Mouse (Mus musculus) mature B cell (primary cell): ENCODE results near the gene Ccl3.

ENCODE experiments used
- in situ Hi-C: fragments of 300-500 bp; cut with MboI; formaldehyde crosslinking; loops from 2 replicates; pipeline ENCODE4 v1.14.3; 2019

The Ccl3 gene

DNA sequence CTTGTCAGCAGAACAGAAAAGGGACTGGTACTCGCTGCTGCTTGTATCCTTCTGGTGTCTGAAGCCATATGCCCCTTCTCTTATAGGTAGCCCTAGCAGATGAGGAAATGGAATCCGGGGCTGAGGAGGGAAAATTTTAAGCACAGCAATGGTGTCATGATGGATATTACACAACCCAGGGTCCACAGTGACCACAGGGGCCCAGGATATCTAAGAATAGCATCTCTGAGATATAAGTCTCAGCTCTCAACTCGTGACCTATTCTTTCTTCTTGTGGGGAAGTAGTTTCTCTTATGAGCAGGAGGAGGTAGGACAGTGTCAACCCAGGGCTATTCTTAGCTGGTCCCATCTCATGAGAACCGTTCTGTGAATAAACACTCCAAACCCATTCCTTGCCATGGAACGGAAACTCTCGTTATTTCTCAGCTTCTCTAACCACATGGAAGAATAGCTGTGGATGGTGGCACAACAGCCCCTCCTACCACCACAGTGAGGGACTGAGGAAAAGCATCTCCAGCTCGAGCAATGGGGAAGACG, at the start of gene Ccl3:
Ccl3 (minus strand) TSS at position 51 of the 537 bp plus-strand sequence.
- in situ Hi-C loops = no loop called here

DNA sequence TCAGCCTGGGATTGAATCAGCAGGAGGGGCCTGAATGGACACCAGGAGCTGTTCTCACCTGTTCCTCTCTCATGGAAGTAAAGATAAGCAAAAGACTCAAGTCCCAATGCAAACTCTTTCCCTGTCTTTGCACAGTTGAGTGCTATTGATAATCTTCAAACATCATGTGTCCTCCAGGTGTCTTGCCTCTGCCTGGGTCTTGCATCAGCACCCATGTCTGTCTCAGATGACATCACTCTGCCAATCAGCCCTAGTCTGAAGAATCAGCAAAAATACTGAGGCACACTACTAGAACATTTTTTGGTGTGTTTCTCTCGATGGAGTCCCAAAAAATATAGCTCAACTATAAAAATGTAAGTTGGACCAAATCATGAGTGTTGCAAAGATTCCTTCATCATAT, 42.9 kb upstream of the Ccl3 start:
- in situ Hi-C loops = no loop called here

DNA sequence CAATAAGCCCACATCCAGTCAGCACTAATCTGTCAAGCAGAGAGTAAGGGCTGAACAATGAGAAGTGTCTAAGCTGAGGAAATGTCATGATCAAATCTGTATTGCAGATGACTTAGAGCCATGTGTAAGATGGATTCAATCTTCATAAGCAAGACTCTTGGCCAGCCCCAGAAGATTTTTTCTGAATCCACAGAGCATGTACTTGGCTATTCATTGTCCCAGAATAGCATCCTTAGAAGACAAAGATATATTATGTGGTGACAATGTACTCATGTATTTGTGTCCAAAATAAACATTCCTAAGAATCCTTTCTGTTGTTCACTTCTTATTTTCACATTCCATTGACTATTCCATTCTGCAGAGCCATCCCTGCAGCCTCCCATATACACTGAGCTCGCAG, 40.8 kb upstream of the Ccl3 start:
- in situ Hi-C loops = no loop called here

DNA sequence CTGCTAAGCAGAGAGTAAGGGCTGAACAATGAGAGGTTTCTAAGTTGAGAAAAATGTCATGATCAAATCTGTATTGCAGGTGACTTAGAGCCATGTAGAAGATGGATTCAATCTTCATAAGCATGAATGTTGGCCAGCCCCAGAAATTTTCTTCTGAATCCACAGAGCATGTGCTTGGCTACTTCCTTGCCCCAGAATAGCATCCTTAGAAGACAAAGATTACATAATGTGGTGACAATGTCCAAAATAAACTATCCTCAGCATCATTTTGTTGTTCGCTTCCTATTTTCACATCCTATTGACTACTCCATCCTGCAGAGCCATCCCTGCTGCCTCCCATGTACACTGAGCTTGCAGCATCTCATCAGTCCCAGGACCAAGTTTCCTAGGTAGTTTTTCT, 26.5 kb upstream of the Ccl3 start:
- in situ Hi-C loops = no loop called here

DNA sequence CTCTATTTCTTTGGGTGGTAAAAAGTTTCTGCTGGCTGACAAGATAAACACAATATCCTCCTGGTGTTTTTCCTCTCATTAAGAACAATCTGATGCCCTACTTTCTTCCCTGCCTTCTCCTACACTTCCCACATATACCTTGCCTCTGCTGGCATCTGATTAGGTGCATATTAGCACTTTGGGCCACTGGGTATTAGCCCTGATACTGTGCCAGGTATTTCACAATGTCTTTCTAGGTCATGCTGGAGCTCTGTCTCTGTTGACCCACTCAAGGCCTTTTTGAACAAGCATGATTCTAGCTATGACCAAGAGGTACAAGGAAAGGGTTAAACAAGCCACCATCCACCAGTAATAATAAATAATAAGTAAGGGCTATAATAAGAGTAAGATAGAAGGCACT, 22.6 kb upstream of the Ccl3 start:
- in situ Hi-C loops = no loop called here

DNA sequence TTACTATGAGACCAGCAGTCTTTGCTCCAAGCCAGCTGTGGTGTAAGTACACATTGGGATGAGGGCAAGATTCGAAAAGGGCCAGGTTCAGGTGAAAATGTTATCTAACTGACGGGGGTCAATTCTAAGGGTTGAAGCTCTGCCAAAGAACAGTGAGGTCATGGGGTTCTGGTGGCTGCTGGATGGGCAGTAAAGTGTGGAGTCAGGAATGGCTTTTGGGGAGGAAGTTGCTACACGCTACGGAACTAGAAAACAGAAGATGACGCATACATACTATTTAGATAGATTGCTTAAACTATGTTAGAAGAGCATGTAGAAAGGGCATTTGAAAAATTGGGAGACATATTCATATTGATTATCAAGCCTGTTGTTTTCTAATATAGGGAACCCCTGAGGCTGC, 14.4 kb upstream of the Ccl3 start:
- in situ Hi-C loops = no loop called here

DNA sequence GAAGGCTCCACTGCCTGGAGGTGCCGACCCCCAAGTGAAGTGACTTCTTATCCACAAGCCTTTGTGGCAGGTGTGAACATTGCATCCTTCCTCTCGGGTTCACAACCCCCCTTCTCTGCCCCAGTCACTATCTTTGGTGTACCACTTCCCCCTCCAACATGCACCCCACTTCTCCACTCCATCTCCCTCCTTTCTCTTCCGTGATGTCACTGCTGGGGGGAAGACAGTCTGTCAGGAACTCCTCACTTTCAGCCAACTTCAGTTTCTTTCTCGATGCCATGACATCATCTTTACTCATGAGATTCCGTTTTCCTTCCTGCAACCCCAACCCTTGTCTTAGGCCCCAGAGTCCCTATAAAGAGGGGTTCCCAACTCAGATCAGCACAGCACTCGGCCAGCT, 13.0 kb upstream of the Ccl3 start, which contains the start of gene Ccl4:
Ccl4 (plus strand) TSS at position 381 of the 400 bp plus-strand sequence.
- in situ Hi-C loops = no loop called here

DNA sequence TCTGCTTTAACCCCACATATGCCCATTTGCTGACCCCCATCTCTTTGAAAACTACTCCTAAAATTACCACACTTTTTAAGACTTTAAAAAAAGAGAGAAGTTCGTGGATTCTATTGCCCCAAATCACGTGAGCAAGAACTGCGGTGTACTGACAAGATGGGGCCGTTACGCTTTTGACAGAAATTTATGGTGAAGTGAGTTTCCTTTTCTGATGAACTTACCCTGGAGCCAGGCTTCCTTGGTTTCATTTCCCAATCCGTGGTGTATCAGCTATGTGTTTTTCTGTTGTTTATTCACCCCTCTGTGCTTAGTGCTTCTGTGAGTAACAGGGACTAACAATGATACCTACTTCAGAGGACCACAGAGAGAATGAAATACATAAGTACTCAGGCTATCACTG, 9.6 kb upstream of the Ccl3 start:
- in situ Hi-C loops = no loop called here

DNA sequence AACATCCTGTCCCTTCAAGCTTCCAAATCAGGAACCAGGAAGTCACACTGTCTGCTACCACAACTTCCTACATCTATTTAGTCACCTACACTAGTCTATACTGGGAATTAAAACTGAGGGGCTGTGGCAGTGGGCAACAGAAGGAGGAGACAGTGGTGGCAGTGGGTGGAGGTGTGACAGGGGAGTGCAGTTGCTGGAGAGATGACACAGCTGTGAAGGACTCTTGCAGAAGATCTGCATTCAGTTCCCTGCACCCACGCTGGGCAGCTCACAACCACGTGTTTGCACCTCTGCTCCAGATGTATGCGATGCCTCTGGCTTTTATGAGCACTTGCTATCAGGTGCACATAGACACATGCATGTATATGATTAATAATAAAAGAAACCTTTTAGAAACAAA, 8.4 kb upstream of the Ccl3 start:
- in situ Hi-C loops = no loop called here

DNA sequence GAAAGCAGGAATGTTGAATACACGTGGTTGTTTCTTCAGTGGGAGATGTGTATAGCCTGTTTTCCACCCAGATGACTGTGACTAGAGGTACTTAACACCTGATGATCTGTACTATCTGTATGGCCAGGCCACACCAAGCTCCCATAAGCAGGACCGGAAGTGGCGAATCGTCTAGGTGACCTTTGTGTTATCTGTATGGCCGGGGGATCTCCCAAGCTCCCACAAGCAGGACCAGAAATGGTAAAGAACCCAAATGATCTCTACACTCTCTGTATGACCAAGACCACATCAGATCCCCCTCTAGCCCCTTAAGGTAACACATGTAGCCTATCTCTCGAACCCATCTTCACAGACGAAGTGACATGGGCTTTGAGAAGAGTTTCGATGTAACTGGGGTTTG, 5.5 kb upstream of the Ccl3 start:
- in situ Hi-C loops = no loop called here

DNA sequence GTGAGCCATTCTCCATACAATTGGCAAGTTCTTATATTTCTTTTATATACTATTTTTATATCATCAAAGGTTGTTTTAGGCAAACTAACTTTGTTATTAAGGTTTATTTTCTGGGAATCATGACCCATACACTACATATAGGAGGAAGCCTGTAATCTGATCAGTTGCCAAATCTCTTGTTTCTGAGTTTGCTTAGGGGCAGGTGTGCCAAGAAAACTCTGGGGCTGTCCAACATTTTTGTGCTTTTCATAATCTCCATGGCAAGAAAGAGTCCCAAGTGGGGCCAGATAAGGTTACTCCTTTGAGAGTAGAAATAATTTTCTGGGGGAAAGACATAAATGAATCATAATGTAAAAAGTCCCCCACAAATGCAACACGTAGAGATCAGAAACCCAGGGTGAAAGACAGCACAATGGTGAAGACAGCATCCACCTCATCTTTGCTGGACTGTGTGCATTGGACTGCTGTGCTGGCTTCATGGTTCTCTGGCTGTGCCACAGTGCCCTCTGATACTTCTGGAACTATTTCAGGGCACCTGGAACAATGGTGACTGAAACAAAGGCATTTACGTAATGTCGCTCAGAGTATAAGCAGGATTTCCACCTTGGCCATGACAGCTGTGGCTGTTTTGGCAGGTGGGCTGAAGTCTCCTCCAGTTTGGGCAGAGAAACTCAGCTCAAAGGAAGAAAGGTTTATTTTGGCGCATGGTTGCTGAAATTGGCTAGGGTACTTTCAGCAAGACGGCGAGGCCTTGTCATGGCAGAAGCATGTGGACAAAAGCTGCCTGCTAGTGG, 2.6 kb downstream of the Ccl3 start:
- in situ Hi-C loops = no loop called here

DNA sequence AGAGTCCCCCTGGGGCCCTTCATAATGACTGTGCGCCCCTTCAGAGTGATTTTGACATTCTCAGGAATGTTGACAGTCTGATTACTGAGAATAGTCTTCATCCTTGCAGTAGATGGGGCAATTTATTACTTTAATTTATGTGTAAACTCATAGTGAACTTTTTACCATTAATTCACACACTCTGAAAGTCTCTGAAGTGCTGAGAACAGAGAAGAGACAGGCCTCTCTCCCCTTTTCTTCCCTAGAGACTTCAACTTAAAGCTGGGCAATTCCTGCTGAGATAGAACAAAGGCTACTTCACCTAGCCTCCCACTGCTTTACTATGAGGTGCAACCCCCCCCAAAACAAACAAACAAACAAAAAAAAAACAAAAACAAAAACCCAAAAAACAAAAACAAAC, 3.6 kb downstream of the Ccl3 start, which contains the start of gene Rpl9-ps1:
Rpl9-ps1 (minus strand) TSS at position 101 of the 400 bp plus-strand sequence.
- in situ Hi-C loops = no loop called here

DNA sequence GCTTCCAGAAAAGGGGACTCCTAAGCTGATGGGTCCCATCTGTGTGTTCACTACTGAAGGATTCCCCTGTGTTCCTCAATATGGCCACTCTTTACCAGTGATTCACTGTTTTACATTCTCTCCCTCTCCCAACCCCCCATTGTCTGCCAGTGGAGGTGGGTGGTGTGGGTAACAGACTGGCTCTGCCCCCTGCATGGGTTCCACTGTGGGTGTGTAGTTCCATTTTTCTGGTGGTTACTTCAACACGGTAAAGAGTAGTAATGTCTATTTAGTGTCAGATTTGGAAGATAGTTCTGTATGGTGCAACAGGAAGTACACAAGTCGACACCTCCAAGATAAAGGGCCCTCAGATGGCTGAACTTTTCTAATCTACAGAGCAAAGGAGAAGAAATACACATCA, 7.9 kb downstream of the Ccl3 start:
- in situ Hi-C loops = no loop called here

DNA sequence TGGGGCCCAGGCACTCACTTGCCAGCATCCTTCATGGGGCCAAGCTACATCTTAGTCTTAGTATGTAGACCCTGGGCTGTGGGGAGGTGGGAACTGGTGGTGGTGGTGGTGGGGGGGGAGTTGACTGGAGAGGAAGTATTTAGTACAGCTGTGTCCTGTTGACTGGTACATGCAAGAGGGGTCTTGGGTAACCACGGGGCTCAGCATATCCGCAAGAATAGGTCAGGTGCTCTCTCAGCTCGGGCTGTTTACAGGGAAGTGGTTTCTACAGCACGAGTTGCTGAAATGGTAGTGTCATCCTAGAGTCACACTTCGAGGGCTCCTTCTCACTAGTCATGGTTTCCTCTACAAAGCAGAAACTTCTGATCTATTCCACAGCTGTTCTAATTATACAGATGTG, 9.0 kb downstream of the Ccl3 start:
- in situ Hi-C loops = no loop called here

DNA sequence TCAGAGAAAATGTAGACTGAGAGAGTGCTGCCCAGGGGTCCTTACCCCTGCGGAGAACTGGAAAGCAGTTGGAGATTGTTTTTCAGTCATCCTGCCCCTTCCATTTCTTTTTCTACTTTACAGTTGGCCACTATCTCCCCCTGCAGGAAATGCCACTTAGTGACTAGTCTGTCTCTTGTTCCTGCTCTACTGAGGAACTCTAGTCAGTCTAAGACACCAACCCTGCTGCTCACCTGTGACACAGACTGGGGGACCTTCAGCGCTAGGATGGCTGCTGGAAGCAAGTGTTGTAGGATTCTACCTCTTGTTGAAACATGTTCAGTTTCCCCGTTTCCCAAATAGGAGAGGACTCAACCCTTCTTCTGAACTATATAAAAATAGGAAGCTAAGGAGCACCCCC, 9.6 kb downstream of the Ccl3 start:
- in situ Hi-C loops = no loop called here

DNA sequence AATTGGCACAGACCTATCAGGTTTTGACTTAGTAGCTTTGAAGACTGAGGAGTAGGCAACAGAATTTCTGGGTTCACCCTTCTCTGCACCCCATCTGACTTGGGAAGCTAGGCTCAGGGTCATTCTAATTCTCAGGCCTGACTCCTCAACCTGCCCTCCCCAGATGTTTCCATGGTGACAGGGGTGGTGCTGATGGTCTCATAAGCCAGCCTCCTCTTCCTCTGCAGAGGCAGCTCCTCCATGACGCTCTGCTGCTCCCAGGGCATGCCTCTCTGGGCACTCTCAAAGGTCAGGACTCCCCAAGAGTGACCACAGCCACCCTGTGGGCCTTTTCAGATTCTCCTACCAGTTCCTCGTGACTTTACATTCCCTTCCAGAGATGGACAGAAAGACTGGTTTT, 10.2 kb downstream of the Ccl3 start:
- in situ Hi-C loops = no loop called here

DNA sequence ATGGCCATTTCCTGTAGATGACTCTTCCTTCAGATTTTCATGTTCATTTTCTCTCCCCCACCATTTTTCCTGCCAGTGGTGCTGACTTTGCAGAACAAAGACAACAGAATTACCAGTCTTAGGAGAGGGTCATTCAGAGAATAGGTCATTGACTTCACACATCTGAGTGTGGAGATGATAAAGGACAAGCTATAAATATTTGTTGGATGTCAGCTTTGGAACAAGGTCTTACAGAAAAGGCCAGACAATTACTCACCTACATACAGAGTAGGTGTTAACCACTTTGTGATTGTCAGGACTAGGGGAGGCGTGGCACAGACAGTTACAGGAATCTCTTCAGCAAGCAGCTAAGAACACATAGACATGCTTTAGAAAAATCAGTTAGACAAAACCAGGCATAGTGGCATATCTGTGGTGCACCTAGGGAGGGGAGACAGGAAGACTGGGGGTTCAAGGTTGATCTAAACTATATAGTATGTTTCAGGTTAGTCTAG, 12.4 kb downstream of the Ccl3 start:
- in situ Hi-C loops = no loop called here

DNA sequence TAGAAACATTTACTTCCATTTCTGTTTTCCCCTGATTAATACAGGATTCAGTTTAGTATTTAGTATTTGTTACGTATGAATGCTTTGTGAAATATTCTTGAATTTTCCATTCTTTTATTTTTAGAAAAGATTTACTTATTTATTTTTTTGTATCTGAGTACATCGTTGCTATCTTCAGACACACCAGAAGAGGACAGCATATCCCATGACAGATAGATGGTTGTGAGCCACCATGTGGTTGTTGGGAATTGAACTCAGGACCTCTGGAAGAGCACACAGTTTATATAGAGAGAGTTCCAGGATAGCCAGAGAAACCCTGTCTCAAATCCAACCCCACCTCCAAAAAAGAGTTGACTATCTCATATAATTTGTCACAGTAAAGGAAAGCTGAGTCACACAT, 14.3 kb downstream of the Ccl3 start:
- in situ Hi-C loops = loop anchor here (5.0 kb wide), 1 partner anchor 73 kb away; no protein-coding TSS in a partner anchor

DNA sequence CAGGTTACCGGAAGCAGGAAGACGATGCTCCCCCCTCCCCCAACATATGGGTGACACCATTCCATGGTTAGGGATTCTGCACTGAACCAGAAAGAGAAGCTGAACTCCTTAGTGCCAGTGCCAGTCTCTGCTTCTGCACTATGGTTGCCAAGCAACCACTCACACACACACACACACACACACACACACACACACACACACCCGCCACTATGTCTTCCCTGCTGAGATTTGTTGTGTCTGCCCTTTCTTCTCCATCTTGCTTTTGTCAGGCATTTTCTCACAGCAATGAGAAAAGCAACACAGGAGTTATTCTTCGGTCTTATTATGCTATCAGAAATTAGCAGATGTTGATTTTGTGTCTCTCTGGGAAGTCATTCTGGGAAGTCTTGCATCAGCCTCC, 14.7 kb downstream of the Ccl3 start:
- in situ Hi-C loops = loop anchor here (5.0 kb wide), 1 partner anchor 72 kb away; no protein-coding TSS in a partner anchor

DNA sequence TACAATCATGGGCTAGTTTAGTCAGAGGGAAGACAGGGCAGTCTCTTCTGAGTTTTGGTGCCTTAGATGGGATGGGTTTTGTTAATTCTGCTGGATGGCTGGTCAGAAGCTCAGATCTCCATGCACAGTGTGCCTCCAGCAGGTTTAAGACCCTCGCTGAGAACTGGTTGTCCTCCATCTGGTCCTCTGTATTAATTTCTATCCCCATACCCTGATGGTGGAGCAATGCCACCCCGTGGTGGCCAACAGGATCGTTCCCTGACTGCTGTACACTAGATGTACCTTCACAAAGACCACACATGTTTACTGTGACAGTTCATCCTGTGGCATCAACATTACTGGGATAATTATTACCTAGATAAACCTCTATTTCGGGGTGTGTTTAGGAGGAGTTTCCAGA, 16.4 kb downstream of the Ccl3 start:
- in situ Hi-C loops = loop anchor here (5.0 kb wide), 1 partner anchor 70 kb away; no protein-coding TSS in a partner anchor

DNA sequence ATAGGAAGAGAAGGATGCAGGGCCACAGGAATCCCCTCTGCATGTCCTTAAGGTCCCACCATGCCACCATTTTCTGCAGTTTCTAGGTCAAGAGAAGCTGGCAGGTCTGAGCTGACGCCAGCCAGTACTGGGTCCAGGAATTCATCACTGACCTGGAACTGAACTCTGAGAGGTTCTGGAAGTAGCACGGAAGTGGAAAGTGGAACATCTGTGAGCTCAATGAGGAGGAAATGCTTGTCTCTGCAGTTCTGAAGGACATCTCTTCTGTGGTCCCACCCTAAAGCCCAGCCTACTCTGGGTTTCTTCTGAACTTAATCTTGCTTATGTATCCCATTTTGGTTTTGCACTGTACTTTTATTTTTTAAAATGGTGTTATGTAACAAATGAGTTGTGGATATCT, 18.1 kb downstream of the Ccl3 start:
- in situ Hi-C loops = loop anchor here (5.0 kb wide), 1 partner anchor 69 kb away; no protein-coding TSS in a partner anchor

DNA sequence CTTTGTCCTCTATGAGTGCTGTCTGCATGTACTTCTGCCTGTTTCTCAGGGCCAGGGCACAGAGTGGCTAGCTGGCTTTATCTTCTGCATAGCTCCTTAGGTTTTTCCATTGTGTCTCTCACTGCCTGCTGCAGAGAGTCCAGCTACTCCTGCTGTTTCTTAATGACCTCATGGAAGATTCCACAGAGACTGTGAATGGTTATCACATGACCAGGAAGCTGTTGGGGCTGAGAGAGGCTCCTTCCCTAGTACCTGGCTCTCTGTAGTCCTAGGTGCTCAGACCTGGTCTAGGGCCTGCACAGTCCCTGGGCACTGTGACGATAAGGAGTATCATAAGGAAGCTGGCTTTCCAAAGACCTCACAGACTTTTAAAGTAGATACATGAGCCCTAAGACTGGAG, 18.5 kb downstream of the Ccl3 start:
- in situ Hi-C loops = loop anchor here (5.0 kb wide), 1 partner anchor 68 kb away; no protein-coding TSS in a partner anchor

DNA sequence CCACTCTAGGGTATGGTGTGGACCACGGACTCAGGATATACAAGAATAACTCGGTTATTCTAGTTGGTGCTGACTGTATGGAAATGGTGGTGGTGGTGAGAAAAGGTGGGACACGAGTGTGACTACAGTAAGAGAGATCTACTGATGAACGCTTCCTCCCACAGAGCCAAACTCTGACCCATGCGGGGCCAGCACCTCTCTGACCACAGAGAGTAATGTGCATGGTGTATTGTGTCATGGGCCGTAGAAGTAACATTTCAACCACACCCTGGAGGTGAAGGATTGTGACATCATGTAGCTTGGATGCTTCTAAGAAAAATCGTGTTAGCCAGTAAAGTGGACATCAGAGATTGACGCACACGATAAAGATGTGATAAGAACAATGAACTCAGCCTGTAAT, 20.3 kb downstream of the Ccl3 start:
- in situ Hi-C loops = no loop called here
